Mouse (Mus musculus) heart, adult 11 months (tissue): ENCODE data around the gene Zfp90.

ENCODE experiments used
- DNase-seq: peaks from one replicate; pipeline ENCODE4 v3.0.0; 2022

Gene Zfp90

DNA sequence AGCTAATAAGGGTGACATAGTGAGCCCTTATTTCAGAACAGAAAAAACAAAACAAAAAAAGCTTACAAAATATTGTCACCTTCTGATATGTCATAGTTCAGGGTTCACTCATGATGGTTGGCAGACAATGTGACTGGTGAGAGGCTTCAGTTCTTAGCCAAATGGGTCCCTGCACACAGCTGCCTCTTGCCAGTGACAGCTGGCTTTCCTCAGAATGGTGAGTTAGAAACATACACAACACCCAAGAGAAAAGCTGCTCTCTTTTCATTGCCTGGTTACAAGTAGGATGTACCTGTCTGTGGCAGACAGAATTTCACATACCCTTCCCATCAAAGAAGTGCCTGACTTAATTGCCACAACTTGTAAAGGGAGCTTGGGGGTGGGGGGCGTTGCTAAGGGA is 18.5 kb downstream of the Zfp90 start:
- DNase-seq = no peak

DNA sequence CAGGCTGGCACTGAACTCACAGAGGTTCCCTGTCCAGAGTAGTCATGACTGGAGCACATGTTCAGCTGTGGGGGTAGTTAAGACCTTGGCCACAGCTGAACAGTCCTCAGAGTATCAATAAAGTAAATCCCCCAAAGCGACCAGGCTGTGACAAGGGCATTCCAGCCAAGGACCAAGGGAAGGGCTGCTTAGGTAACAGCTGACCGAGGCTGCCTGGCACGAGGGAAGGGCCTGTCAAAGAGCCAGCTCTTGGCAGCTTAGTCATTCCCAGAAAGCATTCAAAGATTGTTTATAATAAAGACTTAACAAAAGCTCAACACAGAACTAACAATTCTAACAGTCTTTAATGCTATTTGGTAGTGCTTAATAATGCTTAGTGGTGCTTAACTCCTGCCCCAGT is 22.7 kb downstream of the Zfp90 start:
- peak; percentile 84 for DNase-seq

DNA sequence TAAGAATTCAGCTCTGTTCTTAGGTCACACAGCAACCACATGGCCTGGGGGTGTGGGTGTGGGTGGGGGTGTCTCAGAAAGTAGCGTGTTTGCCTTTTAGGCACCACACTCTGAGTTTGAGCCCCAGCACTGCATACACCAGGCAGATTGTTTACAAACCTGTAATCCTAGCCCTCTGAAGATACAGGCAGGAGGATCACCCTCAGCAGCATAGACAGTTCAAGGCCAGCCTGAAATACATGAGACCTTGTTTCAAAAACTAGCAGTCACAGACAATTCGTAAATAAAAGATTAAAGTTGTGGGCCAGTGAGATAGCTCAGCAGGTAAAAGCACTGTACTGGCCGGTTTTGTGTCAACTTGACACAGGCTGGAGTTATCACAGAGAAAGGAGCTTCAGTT is 25.0 kb downstream of the Zfp90 start:
- peak; percentile 66 for DNase-seq

DNA sequence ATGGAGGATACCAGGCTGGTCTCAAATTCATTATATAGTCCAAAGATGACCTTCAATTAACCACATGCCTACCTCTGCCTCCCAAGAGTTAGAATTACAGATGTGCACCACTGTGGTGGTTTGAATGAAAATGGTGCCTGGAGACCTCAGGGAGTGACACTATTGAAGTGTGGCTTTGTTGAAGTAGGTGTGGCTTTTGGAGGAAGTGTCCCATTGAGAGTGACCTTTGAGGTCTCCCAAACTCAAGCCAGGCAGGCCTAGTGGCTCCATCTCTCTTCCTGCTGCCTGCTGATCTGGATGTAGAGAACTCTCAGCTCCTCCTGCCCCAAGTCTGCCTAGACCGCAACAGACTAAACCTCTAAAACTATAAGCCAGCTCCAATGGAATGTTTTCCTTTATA is 27.6 kb downstream of the Zfp90 start:
- peak; percentile 58 for DNase-seq

DNA sequence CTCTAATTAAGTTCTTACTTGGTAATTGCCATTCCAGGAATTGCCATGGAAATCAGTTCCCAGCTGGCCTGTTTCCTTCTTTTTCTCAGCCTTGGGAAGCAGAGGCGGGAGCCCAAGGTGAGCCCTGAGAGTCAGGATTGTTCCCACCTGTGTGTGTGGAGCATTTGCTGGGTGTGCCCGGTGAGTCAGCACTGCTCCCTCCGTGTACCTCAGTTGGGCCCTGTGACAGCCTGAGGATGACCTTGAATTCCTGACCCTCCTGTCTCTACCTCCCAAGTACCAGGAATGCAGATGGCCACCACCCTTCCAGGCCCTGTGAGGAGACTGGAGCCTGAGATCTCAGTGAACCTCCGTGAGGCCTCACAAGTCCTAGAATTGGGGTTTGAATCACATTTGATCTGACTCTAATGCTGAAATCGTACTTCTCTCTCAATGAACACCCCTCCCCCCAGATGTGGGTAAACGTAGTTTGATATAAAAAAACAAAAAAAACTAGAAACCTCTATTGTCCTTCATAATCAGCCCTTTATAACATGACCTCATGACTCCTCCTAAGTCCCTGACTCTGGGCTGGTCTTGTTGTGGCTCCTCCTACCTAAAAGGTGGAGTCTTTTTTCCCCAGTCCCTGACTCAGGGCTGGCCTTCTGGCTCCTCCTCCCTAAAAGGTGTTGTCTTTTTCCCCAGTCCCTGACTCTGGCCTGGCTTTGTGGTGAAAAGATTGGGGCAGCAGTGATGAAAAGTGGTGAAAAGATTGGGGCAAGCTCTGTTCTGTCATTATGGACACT is 36.4 kb downstream of the Zfp90 start:
- DNase-seq = no peak

DNA sequence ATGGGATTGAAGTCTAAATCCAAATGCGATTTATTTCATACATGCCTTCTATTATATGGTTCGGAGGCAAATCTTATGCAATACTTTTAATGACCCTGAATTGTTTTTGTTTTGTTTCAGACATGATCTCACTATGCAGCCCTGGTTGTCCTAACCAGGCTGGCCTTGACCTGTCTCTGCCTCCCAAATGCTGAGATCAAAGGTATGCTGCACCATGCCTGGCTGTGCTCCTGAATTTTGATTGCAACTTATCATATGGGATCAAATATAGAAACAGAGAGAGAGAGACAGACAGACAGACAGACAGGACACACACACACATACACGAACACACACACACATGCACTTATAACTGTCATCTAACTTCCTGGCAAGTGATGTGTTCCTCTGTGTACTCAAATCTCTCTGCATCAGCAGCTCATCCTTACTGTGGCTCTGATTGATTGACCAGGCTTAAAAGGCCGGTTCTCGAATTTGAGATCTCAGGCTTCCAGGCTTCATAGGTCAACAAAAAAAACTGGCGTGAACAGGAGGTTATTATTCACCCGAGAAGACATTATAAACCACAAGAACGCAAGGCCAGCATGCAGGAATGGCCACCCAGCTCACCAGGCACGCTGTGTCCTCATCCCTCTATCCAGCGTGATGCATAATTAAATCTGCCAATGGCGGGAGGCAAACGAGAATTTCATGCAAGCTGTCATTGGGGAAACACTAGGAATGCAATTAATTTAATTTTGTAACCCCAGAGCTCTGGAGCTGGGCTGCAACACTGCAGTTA is 37.8 kb downstream of the Zfp90 start:
- peak; percentile 68 for DNase-seq

DNA sequence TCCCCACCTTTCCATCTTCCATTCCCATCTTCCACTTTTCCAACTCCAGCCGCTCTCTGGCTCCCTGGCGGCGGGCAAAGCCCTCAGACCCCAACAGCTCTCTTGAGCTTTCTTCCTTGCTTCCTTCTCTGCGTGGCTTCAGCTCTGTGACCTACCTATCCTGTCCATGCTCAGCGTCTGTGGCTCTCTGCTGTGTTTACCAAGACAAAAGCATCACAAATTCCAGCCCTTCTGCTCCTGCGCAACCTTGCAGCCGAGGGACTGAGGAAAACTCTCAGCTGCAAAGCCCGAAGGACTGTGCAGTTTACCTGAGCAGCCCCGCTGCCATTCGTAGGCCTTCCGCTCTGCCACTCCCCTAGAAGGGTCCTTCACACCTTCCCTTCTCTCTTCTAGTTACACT is 38.9 kb downstream of the Zfp90 start:
- peak; percentile 46 for DNase-seq

DNA sequence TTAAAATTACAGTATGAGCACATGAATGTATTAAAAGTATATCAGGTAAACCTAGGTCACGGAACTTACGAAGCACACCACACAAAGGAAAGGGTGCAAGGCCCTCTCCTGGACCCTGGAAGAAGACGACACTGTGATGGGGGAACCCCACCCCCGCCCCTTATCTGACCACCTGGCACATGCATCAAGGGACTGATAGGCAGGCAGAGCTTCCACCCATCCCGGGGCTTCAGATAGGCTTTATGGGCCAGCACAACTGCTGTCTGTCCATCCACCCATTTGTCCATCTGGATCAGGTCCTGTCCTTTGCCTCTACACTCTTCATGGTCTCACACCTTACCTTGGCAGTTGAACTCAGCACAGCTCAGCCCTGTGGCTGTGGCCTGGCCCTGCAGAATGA is 47.0 kb downstream of the Zfp90 start:
- peak; percentile 45 for DNase-seq

DNA sequence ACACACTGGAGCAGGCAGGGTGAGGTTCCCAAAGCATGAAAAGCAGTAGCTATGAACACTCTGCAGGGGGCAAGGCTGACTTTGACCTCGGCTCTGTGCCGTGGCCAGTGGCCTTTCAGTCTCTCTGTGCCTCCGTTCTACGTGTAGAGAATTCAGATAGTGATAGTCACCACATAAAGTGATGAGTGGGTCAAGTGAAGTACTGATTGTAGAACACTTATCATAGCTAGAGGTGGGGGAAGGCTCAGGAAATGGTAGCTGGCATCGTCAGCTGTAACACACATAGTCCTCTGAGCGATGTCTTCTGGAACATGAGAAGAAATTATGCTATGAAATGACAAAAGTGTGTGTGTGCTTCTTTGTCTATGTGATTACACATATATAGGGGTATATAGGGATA is 48.7 kb downstream of the Zfp90 start:
- DNase-seq = peak; percentile 59

DNA sequence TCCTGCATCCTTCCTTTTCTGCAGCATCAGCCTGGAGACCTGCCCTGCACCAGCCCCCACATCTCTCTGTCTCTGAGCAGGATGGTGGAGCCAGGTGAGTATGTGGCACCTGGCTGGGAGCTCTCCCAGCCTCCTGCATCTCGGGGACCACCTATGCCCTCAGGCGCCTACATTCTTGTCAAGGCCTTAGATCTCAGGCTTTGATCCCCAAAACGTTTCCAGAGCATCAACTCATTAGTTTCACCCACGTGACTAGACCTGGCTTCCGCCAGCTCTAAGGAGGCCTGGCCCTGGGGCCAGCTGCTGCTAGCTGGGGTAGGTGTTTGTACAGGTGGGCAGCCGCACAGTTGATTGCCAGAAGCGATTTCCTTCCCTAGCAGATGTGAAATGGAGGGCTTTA is 54.4 kb downstream of the Zfp90 start:
- peak; percentile 71 for DNase-seq

DNA sequence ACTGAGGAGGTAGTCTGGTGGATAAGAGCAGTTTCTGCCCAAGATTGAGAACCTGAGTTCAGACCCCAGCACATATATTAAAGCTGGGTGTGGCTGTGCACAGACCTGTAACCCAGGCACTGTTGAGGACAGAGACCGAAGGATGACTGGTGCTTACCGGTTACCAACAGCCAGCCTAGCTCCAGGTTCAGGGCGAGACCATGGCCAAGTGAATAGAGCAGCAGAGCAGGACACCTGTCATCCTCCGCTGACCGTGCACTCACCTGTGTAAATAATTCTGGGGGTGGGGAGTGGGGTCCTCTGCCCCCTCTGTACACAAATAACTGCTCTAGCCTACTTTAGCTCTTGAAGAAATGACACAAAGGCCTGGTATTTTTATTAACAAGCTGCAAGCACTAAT is 58.9 kb downstream of the Zfp90 start:
- DNase-seq = peak; percentile 77
